In the genomic region with DNA sequence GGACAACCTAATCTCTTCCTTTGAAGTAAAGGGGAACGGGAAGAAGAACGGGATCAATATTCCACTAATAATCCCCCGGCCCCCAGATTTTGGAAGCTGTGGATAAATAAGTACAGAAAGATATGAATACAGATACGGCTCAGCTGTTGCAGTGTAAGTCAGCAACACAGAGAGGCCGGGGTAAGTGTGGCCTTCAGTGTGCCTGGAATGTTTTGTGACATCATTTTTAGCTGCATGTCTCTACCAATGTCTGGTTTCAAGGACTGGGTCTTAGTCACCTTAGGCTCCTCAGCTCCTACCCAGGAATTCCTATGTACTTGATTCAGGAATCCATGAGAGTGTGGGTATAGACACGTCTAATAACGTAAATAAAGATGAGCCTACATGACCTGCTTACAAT, we compare ENCODE assay signal across 13 mouse cellular contexts.
DNase-seq lines count a peak whose midpoint lies in the region; TF ChIP-seq lines count a peak whose summit lies in the region.
"Had no signal": no experiment of that assay in that cellular context is flagged by ENCODE, and none has a peak within 500 bp of the region (broad histone marks: within the 10 kb centered on the region; RNA-seq: fewer than 3 reads in every experiment).

No protein-coding gene starts in this region.

- TF ChIP-seq CTCF in layer of hippocampus, adult 2 months (conservative IDR thresholded peaks at IDR 0.05) = no peak

- peak; percentile 18 for DNase-seq in adrenal gland, adult 2 months
- DNase-seq in adrenal gland, postnatal 25 days = no peak
- peak; percentile 11 for DNase-seq in adrenal gland, postnatal 14 days
- DNase-seq in adrenal gland, postnatal 4 days (ENCODE audit: low spot score in 2 of 2) = no peak
- DNase-seq in layer of hippocampus, adult 2 months (ENCODE audit: low spot score in 2 of 2) = no peak
- DNase-seq in layer of hippocampus, adult 11-12 months (ENCODE audit: low spot score) = no peak
- DNase-seq: adrenal gland, postnatal 10 days; embryo, embryonic 11 days had no signal

- H3K27ac ChIP-seq in layer of hippocampus, adult 2 months = peak overlapping the region; percentile 67
- H3K27ac ChIP-seq: embryonic facial prominence, embryonic 13.5 days; embryonic facial prominence, embryonic 15.5 days; forebrain, embryonic 10.5 days; forebrain, embryonic 12.5 days had no signal

- no peak overlapping the region for H3K4me3 ChIP-seq in layer of hippocampus, adult 2 months
- H3K4me3 ChIP-seq: embryonic facial prominence, embryonic 13.5 days; embryonic facial prominence, embryonic 15.5 days; erythroblast, embryonic 14.5 days; forebrain, embryonic 10.5 days; forebrain, embryonic 12.5 days had no signal

Comparison
In these comparisons a context has a peak if more than half of its experiments do, and no peak if none do; other contexts are left out.
1. DNase-seq: peak in adrenal gland, adult 2 months (single experiment) and adrenal gland, postnatal 14 days (single experiment); none in adrenal gland, postnatal 25 days (single experiment), adrenal gland, postnatal 4 days (0 of 2), layer of hippocampus, adult 2 months (0 of 2) and layer of hippocampus, adult 11-12 months (single experiment).